Mouse (Mus musculus) layer of hippocampus, postnatal 10 days (tissue): ENCODE data around the gene Lars2. TPM values are rescaled to one million over a fixed set of nuclear protein-coding genes. Genes with fewer than 3 reads are reported as not detected.
A peak's percentile ranks its signal among the peaks of the same experiment; 100 is the strongest.

Experiments used
- DNase-seq, 2 experiments: peaks; one replicate each; pipeline ENCODE4 v3.0.0; 2021; ENCODE audit warnings: low spot score in 2 of 2
- total RNA-seq, 2 experiments: library from RNA; stranded (reverse); gene quantifications; 2 replicates each; pipeline ENCODE4 v1.2.3; 2021

Lars2 gene
- total RNA-seq, 2 experiments from 2014 or later = 100.0 to 120 TPM

GRCm38 (mm10) chr9:123475569-123475968, 108.8 kb downstream of the Lars2 start:
- no peak for DNase-seq

- DNase-seq = peak in 1 of 2 experiments; percentile 53
Measured at GRCm38 (mm10) chr9:123478031-123478585, 111.4 kb downstream of the Lars2 start.

GRCm38 (mm10) chr9:123478586-123479195, 112.0 kb downstream of the Lars2 start, which contains the start of gene Limd1:
Gene Limd1 (plus strand): TSS chr9:123478706.
- peak; percentile 51 to 68 for DNase-seq

GRCm38 (mm10) chr9:123479196-123479669, 112.5 kb downstream of the Lars2 start:
- no peak for DNase-seq

GRCm38 (mm10) chr9:123479876-123480252, 113.1 kb downstream of the Lars2 start:
- DNase-seq = no peak

GRCm38 (mm10) chr9:123480253-123480921, 113.7 kb downstream of the Lars2 start:
- no peak for DNase-seq

GRCm38 (mm10) chr9:123481136-123481535, 114.4 kb downstream of the Lars2 start:
- DNase-seq = no peak

GRCm38 (mm10) chr9:123483598-123483997, 116.9 kb downstream of the Lars2 start:
- no peak for DNase-seq

- DNase-seq = no peak
Measured at GRCm38 (mm10) chr9:123484830-123485229, 118.1 kb downstream of the Lars2 start.

GRCm38 (mm10) chr9:123485561-123485960, 118.8 kb downstream of the Lars2 start:
- DNase-seq = no peak

- DNase-seq = no peak
Measured at GRCm38 (mm10) chr9:123486635-123487034, 119.9 kb downstream of the Lars2 start.

GRCm38 (mm10) chr9:123489073-123489472, 122.3 kb downstream of the Lars2 start:
- DNase-seq = no peak

- DNase-seq = no peak
Measured at GRCm38 (mm10) chr9:123489727-123490343, 123.1 kb downstream of the Lars2 start.

- DNase-seq = no peak
Measured at GRCm38 (mm10) chr9:123490930-123491329, 124.2 kb downstream of the Lars2 start.

GRCm38 (mm10) chr9:123491917-123492585, 125.3 kb downstream of the Lars2 start:
- peak; percentile 66 to 76 for DNase-seq

- no peak for DNase-seq
Measured at GRCm38 (mm10) chr9:123496665-123497064, 129.9 kb downstream of the Lars2 start.

GRCm38 (mm10) chr9:123497906-123498305, 131.2 kb downstream of the Lars2 start:
- DNase-seq = no peak

- DNase-seq = no peak
Measured at GRCm38 (mm10) chr9:123500480-123500879, 133.8 kb downstream of the Lars2 start.

GRCm38 (mm10) chr9:123503171-123503834, 136.6 kb downstream of the Lars2 start:
- peak in 1 of 2 experiments; percentile 50 for DNase-seq

- peak in 1 of 2 experiments; percentile 54 for DNase-seq
Measured at GRCm38 (mm10) chr9:123504325-123504724, 137.6 kb downstream of the Lars2 start.

- no peak for DNase-seq
Measured at GRCm38 (mm10) chr9:123505598-123505997, 138.9 kb downstream of the Lars2 start.
